Mouse (Mus musculus) adrenal gland, adult (tissue): ENCODE measurements around the gene Gng12.
"Not testable (repeated sequence)": the region's sequence is repeated elsewhere in the genome, so short reads cannot be mapped to it uniquely, and the experiment has no call there.

ENCODE experiments used
- DNase-seq, 2 experiments: peaks; one replicate each; pipeline ENCODE4 v3.0.0; 2022 to 2023; ENCODE audit warnings: low spot score in 1 of 2; ENCODE audit not compliant: inconsistent age in 2 of 2

Gene Gng12

GRCm38 (mm10) chr6:66953951-66954519 is 57.8 kb downstream of the Gng12 start:
- DNase-seq: no peak

- peak; percentile 26 to 77 for DNase-seq
Measured at GRCm38 (mm10) chr6:66955089-66955657, 59.0 kb downstream of the Gng12 start.

- no peak for DNase-seq
Measured at GRCm38 (mm10) chr6:66958466-66959235, 62.5 kb downstream of the Gng12 start.

DNA sequence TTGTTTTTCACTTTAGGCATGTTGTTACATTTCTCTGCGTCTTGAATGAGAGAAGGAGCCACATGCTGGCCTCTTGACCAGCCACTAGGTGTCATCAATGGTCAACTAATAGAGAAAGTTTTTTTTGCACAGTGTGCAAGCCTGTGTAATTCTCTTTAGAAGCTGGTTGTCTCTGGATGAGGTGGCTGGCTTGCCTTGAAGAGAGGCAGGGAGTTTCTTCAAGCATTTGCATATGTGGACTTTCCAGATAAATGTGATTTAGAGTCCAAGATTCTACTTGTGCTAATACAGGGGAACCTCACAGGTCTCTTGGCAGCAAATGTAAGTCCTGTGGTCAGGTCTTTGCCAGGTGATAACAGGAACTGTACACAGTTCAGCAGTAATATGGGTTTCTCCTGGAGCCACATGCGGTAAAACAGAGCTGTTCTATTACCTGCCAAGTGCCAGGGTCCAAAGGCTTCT is 66.4 kb downstream of the Gng12 start:
- peak; percentile 44 to 88 for DNase-seq

DNA sequence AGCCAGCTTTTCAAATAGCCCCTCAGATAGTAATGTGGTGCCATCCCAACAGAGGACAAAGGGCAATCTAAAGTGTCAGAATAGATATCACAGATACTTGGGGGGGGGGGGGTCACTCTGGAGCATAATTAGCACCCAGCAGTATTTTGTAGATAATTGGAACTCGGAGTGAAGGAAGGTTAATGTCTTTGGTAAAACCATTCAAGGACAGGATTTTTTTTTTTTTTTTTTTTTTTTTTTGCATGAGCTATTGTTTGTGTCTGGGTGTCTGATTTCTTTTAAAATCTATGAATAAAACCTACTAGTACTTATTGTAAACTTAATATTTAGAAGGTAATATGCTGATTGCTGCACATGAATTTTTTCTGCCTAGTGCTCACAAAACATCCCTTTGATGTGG is 66.9 kb downstream of the Gng12 start:
- no peak for DNase-seq

- not testable (repeated sequence) for DNase-seq
Measured at GRCm38 (mm10) chr6:66963651-66964050, 67.5 kb downstream of the Gng12 start.

- DNase-seq: peak in 1 of 2 experiments; percentile 69
Measured at GRCm38 (mm10) chr6:66964222-66964621, 68.0 kb downstream of the Gng12 start.

DNA sequence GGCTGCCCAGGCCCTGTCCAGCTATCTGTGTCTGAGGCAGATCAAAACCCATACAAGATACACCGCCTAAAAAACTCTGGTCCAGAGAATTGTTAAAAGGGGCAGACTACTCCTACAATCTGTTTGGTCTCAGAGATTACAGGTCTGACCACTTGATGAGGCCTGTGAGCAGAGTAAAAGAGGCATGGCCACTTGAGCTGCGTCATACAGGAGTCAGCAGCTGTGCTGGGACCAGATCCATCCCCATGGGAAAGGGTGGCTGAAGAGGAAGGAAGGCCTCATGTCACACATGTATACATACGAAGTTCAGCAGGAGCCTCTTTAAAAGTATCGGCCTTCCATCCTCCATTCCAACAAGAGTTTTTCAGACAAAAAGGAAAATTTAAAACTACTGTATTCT is 69.0 kb downstream of the Gng12 start:
- no peak for DNase-seq

DNA sequence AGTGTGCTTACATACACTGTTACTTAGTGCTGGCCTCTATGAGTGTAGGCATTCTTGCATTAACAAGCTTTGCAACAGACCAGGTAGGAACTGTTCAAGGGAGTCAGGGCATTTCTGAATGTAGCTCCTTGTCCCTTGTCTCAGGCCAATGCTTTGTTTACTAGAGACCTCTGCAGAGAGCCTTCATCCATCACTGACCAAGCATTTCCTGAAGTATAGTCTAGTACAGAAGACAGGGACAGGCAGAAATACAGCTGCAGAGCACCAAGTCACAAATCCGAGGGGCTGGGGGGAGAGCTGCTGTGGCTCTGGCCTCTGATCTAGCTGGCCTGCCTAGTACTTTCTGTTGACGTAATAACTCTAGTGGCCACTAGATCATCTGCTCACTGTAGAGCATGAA is 71.6 kb downstream of the Gng12 start:
- peak in 1 of 2 experiments; percentile 34 for DNase-seq

GRCm38 (mm10) chr6:66969446-66969845 is 73.2 kb downstream of the Gng12 start:
- no peak for DNase-seq

DNA sequence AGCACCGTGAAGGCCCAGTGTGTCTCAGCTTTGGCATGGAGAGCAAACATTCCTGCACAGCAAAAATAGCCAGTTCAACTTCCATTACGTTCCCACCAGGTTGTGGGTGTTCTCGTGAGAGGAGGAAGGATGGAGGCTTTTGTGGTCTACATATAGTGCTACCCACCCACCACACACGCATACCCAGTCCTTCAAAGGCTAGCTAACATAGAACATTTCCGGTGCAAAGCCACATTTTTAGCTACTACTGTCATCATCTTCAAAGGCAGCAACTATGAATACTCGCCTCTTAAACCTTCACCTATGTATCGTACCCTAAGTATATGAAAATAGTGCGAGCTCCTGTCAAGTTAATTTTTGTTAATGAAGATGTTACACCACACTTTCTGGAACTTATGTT is 76.1 kb downstream of the Gng12 start:
- DNase-seq: no peak

DNA sequence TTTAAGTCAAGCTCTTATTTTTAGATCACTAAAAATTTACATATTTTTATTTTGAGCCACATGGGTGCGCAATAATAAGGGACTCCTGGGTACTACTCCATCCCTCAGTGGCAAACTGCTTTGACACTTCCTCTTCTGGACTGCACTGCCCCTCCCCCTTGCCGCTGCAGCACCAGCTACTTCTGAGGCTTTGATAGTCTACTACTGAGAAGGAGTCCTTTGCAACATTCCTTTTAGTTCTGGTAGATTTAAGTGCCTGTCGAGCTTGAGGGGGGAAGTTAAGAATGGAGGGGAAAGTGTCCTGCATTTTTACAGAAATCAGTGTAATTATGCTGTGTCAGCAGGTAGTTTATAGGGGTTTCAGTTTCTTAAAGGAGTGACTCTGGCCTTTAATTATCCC is 77.0 kb downstream of the Gng12 start:
- no peak for DNase-seq

DNA sequence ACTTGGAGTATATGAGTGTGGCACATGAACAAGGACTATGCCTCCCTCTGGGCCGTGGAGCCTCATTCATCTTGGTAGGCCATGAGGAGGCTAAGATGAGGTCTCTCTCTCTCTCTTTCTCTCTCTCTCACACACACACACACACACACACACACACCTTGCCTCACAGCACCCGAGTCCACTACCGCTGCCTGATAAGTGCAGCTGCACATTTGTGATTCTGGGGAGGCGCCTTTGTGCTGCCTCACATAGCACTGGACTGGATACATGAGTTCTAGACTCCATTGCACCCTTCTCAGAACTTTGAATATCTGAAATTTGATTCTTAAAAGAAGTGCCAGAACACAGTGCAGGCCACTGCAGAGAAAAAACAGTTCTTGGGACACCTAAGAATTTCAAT is 79.3 kb downstream of the Gng12 start:
- DNase-seq: peak in 1 of 2 experiments; percentile 14

DNA sequence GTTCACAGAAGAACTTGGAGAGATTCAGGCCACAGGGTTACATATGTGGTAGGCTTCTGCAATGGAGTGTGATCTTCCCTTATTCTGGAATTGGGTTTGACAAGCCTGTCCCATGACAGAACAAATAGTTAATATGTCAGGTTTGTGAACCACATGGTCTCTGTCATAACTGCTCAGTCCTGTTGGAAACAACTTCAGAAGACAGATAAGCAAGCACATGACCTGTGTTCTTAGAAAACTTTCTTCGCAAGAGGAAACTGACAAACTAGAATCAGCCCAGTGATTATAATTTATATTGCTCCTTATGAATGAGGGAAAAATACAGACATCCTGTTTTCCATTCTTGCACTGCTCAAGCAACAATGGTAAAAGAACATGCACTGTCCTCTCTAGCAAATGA is 83.0 kb downstream of the Gng12 start:
- DNase-seq: no peak

- no peak for DNase-seq
Measured at GRCm38 (mm10) chr6:66980040-66980439, 83.8 kb downstream of the Gng12 start.

DNA sequence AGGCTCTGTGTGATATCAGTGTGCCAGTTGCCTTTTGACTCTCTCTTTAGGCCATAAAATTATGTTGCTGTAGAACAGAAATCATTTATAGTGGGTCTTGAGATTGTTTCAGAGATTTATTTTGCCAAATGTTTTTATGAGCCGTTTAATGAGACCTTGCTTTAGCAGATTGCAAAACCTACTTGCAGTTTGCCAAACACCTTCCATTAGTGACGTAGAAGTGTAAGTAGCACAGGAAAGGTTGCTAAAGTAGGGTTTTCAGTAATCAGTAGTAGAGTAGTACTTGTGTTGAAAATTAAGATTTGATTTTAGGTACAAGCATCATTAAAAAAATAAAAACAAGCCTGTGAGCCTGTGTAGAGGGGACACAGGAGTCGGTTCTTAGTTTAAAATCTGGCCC is 85.2 kb downstream of the Gng12 start:
- peak in 1 of 2 experiments; percentile 51 for DNase-seq

DNA sequence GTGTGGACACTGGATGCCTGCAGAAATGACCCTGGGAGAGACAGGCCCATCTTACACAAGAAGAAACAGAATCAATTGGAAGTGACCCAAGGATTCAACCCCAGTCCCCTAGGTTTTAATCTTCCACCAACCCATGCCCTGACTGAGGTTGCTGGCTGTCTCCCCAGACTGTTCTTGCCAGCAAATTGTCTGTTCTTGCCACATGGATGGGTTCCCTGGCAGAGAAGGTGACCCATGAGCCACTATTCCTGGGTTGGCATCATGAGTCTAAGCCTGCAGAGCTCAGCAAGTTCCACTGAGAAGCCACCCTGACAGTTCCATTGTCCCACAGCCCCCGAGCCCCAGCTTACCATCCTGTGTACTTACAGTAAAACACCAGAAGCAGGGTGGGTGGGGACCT is 85.7 kb downstream of the Gng12 start:
- DNase-seq: peak in 1 of 2 experiments; percentile 87

GRCm38 (mm10) chr6:66984079-66984478 is 87.9 kb downstream of the Gng12 start:
- DNase-seq: peak in 1 of 2 experiments; percentile 28

GRCm38 (mm10) chr6:66984672-66985071 is 88.5 kb downstream of the Gng12 start:
- DNase-seq: no peak

- no peak for DNase-seq
Measured at GRCm38 (mm10) chr6:66985500-66985899, 89.3 kb downstream of the Gng12 start.

- no peak for DNase-seq
Measured at GRCm38 (mm10) chr6:66986063-66986462, 89.9 kb downstream of the Gng12 start.

- no peak for DNase-seq
Measured at GRCm38 (mm10) chr6:66987643-66988042, 91.4 kb downstream of the Gng12 start.
